Mouse (Mus musculus) bone marrow macrophage, adult 2 months (primary cell): ENCODE measurements at regions not wholly inside any gene's neighbourhood (a gene's known extent, or its start where the extent isn't known, plus 50 kb on each side); places are given as distances from the start of the nearest gene placed in this dataset.

Source experiments
- CTCF ChIP-seq: IDR thresholded peaks from 2 replicates; pipeline ENCODE4 v1.5.1; 2012; ENCODE audit warnings: low read depth, mild to moderate bottlenecking, low read length, moderate library complexity
- POLR2A ChIP-seq: IDR thresholded peaks from 2 replicates; pipeline ENCODE4 v1.6.1; 2012; ENCODE audit warnings: mild to moderate bottlenecking, low read depth, low read length, borderline replicate concordance

DNA sequence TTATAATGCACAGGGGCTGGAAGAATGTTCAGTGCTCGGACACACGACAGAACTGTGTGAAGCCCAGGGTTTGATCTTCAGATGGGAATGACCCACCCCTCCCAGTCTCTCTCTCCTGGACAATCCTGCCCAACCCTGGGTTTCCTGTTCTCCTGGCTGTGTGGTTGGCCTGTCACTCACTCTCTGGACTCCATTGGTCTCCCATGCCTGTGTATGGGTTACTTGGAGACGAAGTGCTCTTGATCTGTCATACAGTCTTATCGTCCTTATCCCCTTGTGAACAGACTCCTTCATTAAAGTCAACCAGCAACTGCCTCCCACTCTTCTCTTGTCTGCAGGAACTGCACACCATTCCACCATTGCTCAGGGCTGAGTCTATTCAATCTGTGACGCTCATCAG, 247.7 kb upstream of the Adgrl2 start:
- TF ChIP-seq POLR2A = no peak
- TF ChIP-seq CTCF = no peak
